Mouse (Mus musculus): Measurements from ENCODE around the gene Zfp1.

Gene Zfp1

DNA sequence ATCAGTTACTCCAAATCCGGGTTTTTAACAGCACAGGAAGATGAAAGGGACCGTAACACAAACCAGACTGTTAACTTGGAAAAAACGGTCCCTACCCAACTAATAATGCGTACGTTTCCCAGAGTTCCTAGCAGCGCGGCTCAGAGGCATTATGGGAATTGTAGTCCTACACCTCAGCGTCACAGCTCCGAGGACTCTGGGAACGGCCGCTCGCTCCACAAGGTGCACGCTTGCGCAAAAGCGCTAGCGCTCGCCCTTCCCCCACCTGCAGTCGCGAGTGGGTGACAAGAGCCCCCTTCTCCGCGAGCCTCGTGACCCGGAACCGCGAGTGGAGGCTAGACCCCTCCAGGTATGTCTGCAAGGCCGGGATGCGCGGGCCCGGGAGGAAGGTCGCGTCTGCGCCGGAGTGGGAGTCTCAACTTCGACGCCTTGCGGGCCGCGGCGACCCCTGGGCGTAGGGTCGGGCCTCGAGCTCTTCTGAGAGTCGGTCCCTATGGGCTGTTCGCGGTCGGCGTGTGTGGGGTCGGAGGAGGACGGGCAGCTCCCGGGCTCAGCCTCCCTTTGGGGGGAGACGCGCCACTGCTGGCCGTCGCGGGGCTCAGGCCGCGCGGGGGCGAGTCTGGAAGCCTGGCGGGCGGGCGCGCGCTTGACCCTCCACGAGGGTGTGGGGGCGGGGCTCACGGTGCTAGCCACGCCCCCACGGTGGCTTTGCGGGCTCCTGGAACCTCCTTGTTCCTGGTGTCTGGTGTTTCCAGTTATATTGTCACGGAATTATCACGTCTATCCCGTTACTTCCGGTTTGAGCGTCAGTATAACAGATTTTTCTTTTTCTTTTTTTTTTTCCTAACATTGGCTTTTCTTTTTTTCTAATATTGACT, at the start of gene Zfp1:
TSS of gene Zfp1 (plus strand) at position 138 of the 878 bp plus-strand sequence.
- DNase-seq (ENCODE audit: low read depth): peak; percentile 85

DNA sequence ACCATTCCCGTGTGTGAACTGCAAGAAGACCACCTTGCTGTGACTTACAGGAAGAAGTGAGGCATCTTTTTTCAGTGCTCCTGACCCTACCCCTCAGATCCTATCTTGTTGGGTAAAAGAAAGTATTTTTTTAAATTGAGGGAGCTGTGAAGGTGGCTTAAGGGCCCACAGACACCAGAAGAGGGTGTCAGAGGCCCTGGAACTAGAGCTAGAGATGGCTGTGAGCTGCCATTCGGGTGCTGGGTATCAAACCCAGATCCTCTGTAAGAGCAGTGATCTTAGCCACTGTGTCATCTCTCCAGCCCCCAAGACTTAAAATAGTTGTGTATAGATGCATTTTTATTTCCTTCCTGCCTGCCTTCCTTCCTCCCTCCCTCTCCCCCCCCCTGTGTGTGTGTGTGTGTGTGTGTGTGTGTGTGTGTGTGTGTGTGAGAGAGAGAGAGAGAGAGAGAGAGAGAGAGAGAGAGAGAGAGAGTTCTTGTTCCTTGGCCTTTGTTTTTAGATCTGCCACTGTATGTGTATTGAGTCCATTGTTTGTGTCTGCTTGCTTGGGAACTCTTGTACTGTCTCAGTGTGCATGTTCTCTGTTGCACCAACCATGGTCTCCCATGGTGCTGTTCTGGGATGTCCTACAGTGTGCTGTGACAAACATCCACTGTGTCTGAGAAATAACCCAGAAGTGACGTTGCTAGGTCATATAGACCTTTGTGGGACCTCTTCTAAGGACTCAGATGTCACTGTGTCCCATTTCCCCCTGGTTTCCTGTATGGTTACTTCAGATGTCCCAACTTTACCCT, 49.0 kb upstream of the Zfp1 start:
- DNase-seq (ENCODE audit: low read depth): no peak

- DNase-seq (ENCODE audit: low read depth): no peak
These were observed 48.2 kb upstream of the Zfp1 start for GRCm38 (mm10) chr8:111594951-111595350.

GRCm38 (mm10) chr8:111595712-111596484, 47.3 kb upstream of the Zfp1 start:
- DNase-seq (ENCODE audit: low read depth): no peak

GRCm38 (mm10) chr8:111596485-111596821, 46.7 kb upstream of the Zfp1 start:
- no peak for DNase-seq (ENCODE audit: low read depth)

GRCm38 (mm10) chr8:111597310-111597709, 45.9 kb upstream of the Zfp1 start:
- DNase-seq (ENCODE audit: low read depth): no peak

DNA sequence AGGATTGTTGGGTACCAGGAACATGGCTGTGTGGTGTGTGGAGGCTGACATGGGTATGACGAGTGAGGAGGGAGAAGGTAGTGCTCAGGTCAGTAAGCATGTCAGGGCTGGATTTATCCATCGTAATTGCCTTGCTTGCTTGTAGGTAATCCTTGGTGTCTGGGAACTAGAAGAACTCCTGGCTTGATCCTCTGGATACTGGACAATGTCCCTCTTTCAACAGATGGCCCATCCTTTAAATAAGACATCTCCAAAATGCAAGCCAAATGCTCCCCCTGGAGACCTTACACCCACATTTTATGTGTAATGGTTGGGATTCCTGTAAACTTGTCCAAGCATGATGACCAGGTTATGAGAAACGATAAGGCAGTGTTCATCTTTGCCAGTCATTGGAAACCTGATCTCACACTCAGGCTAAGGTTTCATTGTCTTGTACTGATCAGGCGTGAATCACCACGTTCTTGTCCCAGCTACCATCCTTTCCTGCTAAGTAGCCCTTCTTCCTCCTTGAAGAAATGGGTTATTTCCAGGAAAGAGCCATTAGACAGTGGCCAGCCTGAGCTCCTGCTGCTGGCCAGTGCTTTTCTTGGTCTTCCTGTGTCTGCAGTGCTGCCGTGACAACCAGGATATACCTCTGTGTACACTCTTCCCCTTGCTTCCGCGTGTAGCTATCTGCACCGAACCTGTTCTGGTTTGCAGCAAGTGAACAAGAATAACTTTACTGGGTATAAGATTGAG, 43.3 kb upstream of the Zfp1 start:
- no peak for DNase-seq (ENCODE audit: low read depth)

GRCm38 (mm10) chr8:111602050-111602449, 41.2 kb upstream of the Zfp1 start:
- no peak for DNase-seq (ENCODE audit: low read depth)

DNA sequence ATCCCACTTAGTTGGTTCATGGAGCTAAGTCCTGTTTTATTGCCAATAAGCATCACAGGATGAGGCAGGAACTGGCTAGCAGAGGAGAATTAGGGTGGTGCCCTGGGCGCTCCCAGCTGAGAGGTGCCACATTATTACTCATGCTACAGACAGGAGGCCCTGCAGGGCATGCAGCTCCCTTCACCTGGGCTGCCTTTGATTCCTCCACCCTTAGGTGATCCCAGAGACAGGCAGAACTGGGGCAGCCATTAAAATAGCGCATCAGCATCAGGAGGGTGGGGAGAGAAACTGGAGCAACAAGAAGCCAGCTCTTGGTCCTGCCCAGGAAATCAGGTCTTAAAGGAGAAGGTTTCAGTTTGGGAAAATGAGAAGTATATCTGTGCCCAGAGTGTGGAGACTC, 38.2 kb upstream of the Zfp1 start:
- no peak for DNase-seq (ENCODE audit: low read depth)

GRCm38 (mm10) chr8:111606961-111607360, 36.2 kb upstream of the Zfp1 start:
- no peak for DNase-seq (ENCODE audit: low read depth)

DNA sequence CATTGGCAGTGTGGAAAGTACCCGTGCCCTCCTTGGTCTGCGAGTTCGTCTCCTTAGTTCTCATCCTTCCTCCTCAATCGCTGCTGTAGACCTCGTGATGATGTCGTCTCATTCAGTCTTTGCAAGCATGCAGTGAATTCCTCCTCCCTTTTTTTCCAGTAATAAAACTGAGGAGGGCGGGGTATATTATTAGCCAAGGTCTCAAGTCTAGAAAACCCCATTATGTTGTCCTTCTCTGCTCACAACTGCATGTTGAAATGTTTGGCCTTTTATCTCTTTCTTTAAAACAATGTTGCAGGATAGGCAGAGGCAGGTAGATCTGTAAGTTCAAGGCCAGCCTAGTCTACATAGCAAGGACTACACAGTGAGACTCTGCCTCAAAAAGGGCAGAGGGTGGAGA, 35.8 kb upstream of the Zfp1 start:
- no peak for DNase-seq (ENCODE audit: low read depth)

DNA sequence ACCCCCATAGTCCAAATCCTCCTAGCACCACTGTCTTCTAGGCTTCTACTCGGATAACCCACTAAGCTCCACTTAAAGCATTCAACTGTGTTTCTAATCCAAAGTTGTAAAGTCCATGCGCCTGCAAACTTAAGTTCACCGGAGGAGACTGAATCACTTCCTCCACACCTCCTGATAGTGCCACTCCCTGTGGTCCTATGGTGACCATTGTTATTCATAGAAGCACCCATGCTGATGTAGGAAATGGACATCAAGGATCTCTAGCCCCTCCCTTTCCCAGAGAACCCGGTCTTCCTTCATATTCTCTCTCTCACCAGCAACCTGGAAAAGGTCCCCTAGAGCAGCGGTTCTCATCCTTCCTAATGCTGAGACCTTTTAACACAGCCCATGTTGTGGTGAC, 30.0 kb upstream of the Zfp1 start:
- DNase-seq (ENCODE audit: low read depth): no peak

DNA sequence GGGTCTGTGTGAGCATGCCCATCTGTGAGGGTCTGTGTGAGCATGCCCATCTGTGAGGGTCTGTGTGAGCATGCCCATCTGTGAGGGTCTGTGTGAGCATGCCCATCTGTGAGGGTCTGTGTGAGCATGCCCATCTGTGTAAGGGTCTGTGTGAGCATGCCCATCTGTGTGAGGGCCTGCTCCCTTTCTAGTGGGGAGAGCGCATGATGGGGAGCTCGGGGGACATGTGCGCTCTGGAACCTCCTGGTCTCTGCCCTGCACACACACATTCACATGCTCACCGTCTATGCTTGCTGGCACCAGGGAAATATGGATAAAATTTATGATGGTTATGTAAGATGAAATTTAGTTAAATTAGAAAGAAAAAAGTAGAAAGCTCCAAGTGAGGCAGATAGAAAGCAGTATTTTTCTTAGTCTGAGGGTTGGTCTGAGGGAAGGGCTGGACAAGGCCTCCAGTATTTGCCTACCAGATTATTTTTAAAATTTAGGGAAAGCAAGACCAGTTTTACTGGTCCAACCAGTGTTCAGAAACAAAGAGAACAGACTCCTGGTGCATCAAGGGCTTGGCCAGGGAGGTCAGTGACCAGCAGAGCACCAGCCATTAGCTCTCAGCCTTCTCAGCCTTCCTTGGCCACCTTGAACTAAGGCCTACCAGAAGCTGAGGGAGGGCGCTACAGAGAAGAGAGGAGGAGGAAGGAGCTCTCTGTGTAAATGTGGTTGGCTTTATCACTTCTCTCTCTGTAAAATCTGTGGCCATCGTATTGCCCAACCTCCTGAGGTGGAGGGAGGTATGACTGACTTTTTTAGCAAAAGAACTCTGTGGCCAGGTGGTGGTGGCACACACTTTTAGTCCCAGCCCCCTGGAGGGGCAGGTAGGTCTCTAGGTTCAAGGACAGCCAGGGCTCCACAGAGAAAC, 28.2 kb upstream of the Zfp1 start:
- no peak for DNase-seq (ENCODE audit: low read depth)

GRCm38 (mm10) chr8:111617812-111618211, 25.4 kb upstream of the Zfp1 start:
- DNase-seq (ENCODE audit: low read depth): no peak

- no peak for DNase-seq (ENCODE audit: low read depth)
These were observed 24.9 kb upstream of the Zfp1 start for GRCm38 (mm10) chr8:111618273-111618672.

DNA sequence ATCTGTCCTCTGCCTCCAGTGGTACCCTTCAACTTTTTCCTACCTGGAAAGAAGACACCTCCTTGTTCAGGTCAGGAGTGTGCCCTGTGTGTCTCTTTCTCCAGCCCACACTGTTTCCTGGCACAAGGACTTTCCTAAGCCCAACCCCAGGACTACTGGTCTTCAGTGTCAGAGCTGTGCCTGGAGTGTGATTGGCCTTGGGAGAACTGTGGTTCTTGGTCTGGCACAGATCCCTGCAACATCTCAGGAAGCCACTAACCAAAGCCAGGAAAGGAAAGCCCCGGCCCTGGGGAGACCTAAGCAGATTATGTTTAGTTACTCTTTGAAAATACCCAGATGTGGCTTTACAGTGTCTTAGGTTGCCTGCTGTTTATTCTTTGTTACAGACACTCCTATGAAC, 23.3 kb upstream of the Zfp1 start:
- DNase-seq (ENCODE audit: low read depth): no peak

GRCm38 (mm10) chr8:111622104-111622503, 21.1 kb upstream of the Zfp1 start:
- no peak for DNase-seq (ENCODE audit: low read depth)

GRCm38 (mm10) chr8:111622553-111622952, 20.6 kb upstream of the Zfp1 start:
- DNase-seq (ENCODE audit: low read depth): no peak

DNA sequence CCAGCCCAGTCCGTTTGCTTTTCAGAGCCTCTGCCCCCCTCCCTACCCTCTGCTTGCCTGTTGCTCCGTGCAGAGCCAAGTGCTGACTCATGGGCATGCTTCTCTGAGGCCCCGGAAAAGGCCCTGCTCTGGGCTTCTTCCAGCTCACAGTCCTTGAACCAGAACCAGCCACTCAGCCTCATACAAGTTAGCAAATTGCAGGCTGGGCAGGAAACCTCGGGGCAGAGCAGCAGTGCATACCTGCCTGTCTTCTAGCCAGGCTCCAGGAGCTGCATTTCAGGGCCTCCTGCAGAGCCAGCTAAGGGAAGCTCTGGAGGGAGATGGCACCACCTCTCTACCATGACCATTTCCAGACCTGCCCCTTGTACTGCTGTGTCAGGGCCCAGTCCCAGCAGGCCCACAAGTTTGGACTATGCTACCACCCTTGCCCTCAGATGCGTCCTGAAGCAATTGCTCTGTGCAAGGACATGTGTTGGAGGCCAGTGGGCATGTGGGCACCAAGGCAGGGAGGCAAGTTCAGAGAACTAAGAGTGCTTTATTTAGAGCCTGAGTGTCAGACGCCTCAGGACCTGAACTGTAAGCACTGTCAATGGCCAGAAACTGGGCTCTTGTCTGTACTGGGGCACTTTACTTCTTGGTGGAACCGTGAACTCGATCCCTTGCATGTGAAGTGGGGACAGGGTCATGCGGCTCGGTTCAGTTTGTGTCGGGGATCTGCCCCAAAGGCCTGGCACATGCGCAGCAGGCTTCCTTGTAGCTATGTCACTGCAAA, 18.9 kb upstream of the Zfp1 start:
- no peak for DNase-seq (ENCODE audit: low read depth)

DNA sequence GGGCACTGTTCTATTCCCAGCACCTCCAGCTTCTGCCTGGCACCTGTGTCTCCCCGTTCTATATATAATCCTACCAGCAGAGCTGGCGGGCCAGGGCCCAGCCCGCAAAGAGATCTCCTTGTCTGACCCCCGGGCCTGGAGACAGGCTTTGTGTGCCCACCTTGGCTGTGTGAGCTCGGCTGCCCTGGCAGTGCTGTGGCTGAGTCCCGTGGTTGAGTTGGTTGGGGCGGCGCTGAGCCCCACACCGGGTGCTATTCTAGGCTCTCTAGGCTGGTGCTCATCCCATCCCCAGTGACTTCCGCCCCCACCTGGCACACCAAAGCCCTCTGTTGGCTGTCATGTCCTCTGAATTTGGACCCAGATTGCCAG, 18.4 kb upstream of the Zfp1 start:
- no peak for DNase-seq (ENCODE audit: low read depth)

All from c-Kit-positive CD71-positive TER-119-negative erythroid progenitor cells, embryonic 14.5 days (primary cell).